Mouse (Mus musculus): ENCODE results near the gene Treml2. TPM values are rescaled to one million over a fixed set of nuclear protein-coding genes. Genes with fewer than 3 reads are reported as not detected.

Gene Treml2
- polyA plus RNA-seq, 1 experiment from 2014 or later = 0.10 TPM

DNA sequence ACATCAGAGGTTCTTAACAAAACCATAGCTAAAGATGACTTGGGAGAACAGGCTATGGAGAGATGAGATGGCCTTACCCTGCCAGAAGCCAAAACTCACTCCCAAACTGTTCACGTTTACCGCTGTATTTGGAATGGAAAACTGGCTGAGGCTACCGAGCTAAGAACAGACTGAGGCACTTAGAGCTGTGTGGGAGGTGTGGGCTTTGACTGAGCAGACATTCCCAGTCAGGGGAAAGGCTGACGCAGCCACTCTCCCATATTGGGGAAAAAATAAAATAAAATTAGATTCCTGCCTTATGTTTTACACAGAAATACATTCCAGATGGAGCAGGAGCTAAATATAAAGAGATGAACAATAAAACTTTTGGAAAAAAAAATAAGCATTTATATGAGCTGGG is 27.4 kb downstream of the Treml2 start:
- H3K9me3 ChIP-seq (ENCODE audit: control insufficient read depth, low read length) = no peaks in the 10 kb centered on the region
- 62% methylated on average over 4 of the region's 4 CpGs for WGBS

DNA sequence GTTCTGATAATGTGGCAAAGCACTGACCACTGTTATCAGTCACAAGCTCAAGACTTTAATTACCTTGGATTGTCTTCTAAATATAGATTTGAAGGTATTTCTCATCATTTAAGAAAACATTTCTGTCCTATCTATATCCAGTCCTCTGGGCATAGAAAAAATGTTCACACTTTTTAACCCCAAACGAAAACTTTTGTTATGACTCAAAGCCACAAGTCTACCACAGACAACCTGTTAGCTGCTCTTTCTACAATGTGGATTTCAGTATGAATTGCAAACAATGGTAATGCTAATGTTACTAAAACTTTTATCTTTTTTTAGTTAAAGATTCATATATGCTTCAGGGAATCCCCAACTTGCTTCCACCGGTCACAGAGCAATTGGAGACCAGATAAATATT is 33.2 kb downstream of the Treml2 start:
- Histone ChIP-seq H3K27me3 (ENCODE audit: control insufficient read depth, insufficient read depth, low read length) (no peaks in the 10 kb centered on the region), H3K9me3 (ENCODE audit: control insufficient read depth, low read length) (no peaks in the 10 kb centered on the region), H3K9ac (ENCODE audit: low read length) (no peak overlapping the region), H3K4me3 (ENCODE audit: low read depth, low read length) (no peak overlapping the region), H3K4me1 (replicated peaks; ENCODE audit: control insufficient read depth, insufficient read depth) (no peaks in the 10 kb centered on the region), H3K27ac (replicated peaks) (no peak overlapping the region), H3K36me3 (ENCODE audit: control insufficient read depth, insufficient read depth, low read length) (no peaks in the 10 kb centered on the region), H3K4me2 (replicated peaks; ENCODE audit: low read depth) (no peak overlapping the region)
- WGBS = 77% methylated on average over 2 of the region's 2 CpGs
- DNase-seq (ENCODE audit: low spot score) = no peak
- no peak for TF ChIP-seq EP300 (optimal IDR thresholded peaks at IDR 0.05)
- TF ChIP-seq CTCF (IDR thresholded peaks at IDR 0.05; ENCODE audit: low read depth) = no peak
- no peak for ATAC-seq (ENCODE audit: low FRiP score, low TSS enrichment)

More for the DNA sequence above, 27.4 kb downstream of the Treml2 start:
- no peak for DNase-seq (ENCODE audit: low spot score)
- no peaks in the 10 kb centered on the region for H3K4me1 ChIP-seq (replicated peaks; ENCODE audit: control insufficient read depth, insufficient read depth)
- H3K36me3 ChIP-seq (ENCODE audit: control insufficient read depth, insufficient read depth, low read length) = no peaks in the 10 kb centered on the region
- H3K4me3 ChIP-seq (ENCODE audit: low read depth, low read length) = no peak overlapping the region
- no peak for ATAC-seq (ENCODE audit: low FRiP score, low TSS enrichment)
- no peak overlapping the region for H3K27ac ChIP-seq (replicated peaks)
- no peak overlapping the region for H3K9ac ChIP-seq (ENCODE audit: low read length)
- TF ChIP-seq EP300 (optimal IDR thresholded peaks at IDR 0.05) = no peak
- no peak for TF ChIP-seq CTCF (IDR thresholded peaks at IDR 0.05; ENCODE audit: low read depth)
- H3K4me2 ChIP-seq (replicated peaks; ENCODE audit: low read depth) = no peak overlapping the region
- no peaks in the 10 kb centered on the region for H3K27me3 ChIP-seq (ENCODE audit: control insufficient read depth, insufficient read depth, low read length)

DNA sequence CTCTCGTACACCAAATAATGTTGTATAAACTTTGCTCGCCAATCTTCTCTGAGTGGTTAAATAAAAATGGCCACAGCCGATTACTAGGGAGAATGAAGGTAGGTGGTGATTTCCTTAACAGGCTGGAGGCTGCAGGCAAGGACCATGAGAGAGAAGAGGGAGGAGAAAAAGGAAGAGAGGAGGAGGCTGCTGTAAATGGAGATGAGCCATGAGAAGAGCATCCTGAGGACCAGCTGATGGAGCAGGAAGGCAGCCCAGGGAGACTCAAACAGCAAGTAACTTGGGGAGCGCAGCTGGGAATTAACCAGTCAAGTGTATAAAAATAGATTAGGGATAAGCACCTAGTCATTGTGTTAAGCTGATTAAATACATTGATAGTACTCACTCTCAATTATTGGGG is 34.9 kb downstream of the Treml2 start:
- DNase-seq (ENCODE audit: low spot score) = no peak
- WGBS = 87% methylated on average over 4 of the region's 4 CpGs
- no peaks in the 10 kb centered on the region for H3K27me3 ChIP-seq (ENCODE audit: control insufficient read depth, insufficient read depth, low read length)

DNA sequence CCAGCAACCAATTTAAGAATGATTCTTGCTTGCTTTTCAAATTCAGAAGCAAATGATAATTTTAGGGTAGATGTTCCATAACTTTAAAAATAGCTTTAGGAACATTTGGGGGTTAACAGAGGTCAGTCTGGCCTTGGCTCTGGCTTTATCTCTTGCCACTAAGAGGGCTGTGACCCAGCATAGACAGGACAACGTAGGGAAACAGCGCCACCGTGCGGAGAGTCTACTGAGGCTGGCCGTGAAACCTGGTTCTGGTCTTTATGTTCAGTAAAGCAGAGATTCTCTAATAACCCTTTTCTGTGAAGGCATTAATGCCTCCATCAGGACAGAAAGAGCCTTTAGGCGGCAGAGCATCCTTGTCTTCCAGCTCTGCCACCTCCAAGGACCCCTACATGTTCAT is 37.6 kb downstream of the Treml2 start:
- Histone ChIP-seq H3K36me3 (ENCODE audit: control insufficient read depth, insufficient read depth, low read length) (no peaks in the 10 kb centered on the region), H3K4me2 (replicated peaks; ENCODE audit: low read depth) (no peak overlapping the region), H3K4me3 (ENCODE audit: low read depth, low read length) (no peak overlapping the region), H3K9me3 (ENCODE audit: control insufficient read depth, low read length) (no peaks in the 10 kb centered on the region), H3K27ac (replicated peaks) (no peak overlapping the region), H3K4me1 (replicated peaks; ENCODE audit: control insufficient read depth, insufficient read depth) (no peaks in the 10 kb centered on the region), H3K27me3 (ENCODE audit: control insufficient read depth, insufficient read depth, low read length) (no peaks in the 10 kb centered on the region), H3K9ac (ENCODE audit: low read length) (no peak overlapping the region)
- TF ChIP-seq CTCF (IDR thresholded peaks at IDR 0.05; ENCODE audit: low read depth) (peak; percentile 92), EP300 (optimal IDR thresholded peaks at IDR 0.05) (no peak)
- DNase-seq (ENCODE audit: low spot score) (peak; percentile 84), ATAC-seq (ENCODE audit: low FRiP score, low TSS enrichment) (0 out of 2 replicates have a peak, but pooled peaks have one; percentile 61)
- 5% methylated on average over 6 of the region's 6 CpGs for WGBS

More for the DNA sequence above, 34.9 kb downstream of the Treml2 start:
- no peak for TF ChIP-seq EP300 (optimal IDR thresholded peaks at IDR 0.05)
- no peak for TF ChIP-seq CTCF (IDR thresholded peaks at IDR 0.05; ENCODE audit: low read depth)
- no peaks in the 10 kb centered on the region for H3K36me3 ChIP-seq (ENCODE audit: control insufficient read depth, insufficient read depth, low read length)
- H3K27ac ChIP-seq (replicated peaks) = no peak overlapping the region
- H3K4me2 ChIP-seq (replicated peaks; ENCODE audit: low read depth) = no peak overlapping the region
- ATAC-seq (ENCODE audit: low FRiP score, low TSS enrichment) = no peak
- no peak overlapping the region for H3K4me3 ChIP-seq (ENCODE audit: low read depth, low read length)
- no peak overlapping the region for H3K9ac ChIP-seq (ENCODE audit: low read length)
- H3K4me1 ChIP-seq (replicated peaks; ENCODE audit: control insufficient read depth, insufficient read depth) = no peaks in the 10 kb centered on the region
- H3K9me3 ChIP-seq (ENCODE audit: control insufficient read depth, low read length) = no peaks in the 10 kb centered on the region

DNA sequence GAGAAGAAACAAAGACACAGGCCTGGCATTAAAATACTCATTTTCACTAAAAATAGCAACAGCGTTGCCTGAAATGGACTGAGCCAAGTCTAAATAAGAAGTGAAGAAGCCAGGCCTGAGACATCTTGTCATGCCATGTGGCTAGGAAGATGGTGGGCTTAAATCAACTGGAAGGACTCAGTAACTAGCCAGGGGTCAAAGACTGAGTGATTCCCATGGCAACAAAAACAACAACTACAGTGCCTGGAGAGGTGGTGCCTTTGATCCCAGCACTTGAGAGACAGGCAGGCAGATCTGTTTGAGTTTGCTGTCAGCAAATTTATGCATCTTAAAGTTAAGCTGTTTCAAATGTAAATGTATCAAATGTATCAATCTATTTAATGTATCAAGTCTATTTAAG is 41.0 kb downstream of the Treml2 start:
- H3K36me3 ChIP-seq (ENCODE audit: control insufficient read depth, insufficient read depth, low read length) = no peaks in the 10 kb centered on the region
- no peaks in the 10 kb centered on the region for H3K4me1 ChIP-seq (replicated peaks; ENCODE audit: control insufficient read depth, insufficient read depth)
- no peak overlapping the region for H3K4me2 ChIP-seq (replicated peaks; ENCODE audit: low read depth)
- TF ChIP-seq EP300 (optimal IDR thresholded peaks at IDR 0.05) (no peak), CTCF (IDR thresholded peaks at IDR 0.05; ENCODE audit: low read depth) (no peak)
- H3K27ac ChIP-seq (replicated peaks) = no peak overlapping the region
- 70% methylated on average over 1 of the region's 1 CpGs for WGBS
- DNase-seq (ENCODE audit: low spot score) = no peak
- H3K9me3 ChIP-seq (ENCODE audit: control insufficient read depth, low read length) = no peaks in the 10 kb centered on the region
- H3K4me3 ChIP-seq (ENCODE audit: low read depth, low read length) = no peak overlapping the region
- no peak overlapping the region for H3K9ac ChIP-seq (ENCODE audit: low read length)
- ATAC-seq (ENCODE audit: low FRiP score, low TSS enrichment) = no peak
- no peaks in the 10 kb centered on the region for H3K27me3 ChIP-seq (ENCODE audit: control insufficient read depth, insufficient read depth, low read length)

DNA sequence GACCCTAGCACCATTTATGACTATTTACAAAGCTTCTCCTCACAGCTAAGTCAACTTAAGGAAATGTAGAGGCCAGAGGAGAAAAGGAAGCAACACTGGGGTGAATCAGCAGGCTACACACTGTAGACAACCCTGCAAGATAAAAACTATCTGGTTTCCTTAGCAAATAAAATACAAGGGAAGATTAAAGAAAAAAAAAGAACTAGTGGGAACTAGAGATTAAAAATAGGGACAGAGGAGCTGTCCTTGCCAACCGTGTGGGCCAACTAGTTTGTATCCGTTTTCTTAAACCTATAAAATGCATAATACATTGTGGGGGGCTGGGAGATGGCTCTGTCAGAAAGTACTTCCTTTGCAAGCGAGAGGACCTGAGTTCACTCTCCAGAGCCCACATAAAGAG is 42.6 kb downstream of the Treml2 start:
- Histone ChIP-seq H3K4me3 (ENCODE audit: low read depth, low read length) (no peak overlapping the region), H3K9me3 (ENCODE audit: control insufficient read depth, low read length) (no peaks in the 10 kb centered on the region), H3K36me3 (ENCODE audit: control insufficient read depth, insufficient read depth, low read length) (no peaks in the 10 kb centered on the region), H3K4me2 (replicated peaks; ENCODE audit: low read depth) (no peak overlapping the region), H3K27ac (replicated peaks) (no peak overlapping the region), H3K27me3 (ENCODE audit: control insufficient read depth, insufficient read depth, low read length) (no peaks in the 10 kb centered on the region), H3K9ac (ENCODE audit: low read length) (no peak overlapping the region), H3K4me1 (replicated peaks; ENCODE audit: control insufficient read depth, insufficient read depth) (no peaks in the 10 kb centered on the region)
- no peak for TF ChIP-seq CTCF (IDR thresholded peaks at IDR 0.05; ENCODE audit: low read depth)
- TF ChIP-seq EP300 (optimal IDR thresholded peaks at IDR 0.05) = no peak
- no peak for ATAC-seq (ENCODE audit: low FRiP score, low TSS enrichment)
- no peak for DNase-seq (ENCODE audit: low spot score)
- WGBS = 55% methylated on average over 3 of the region's 3 CpGs
